Mouse (Mus musculus) cerebellum, postnatal 4 days (tissue): Measurements from ENCODE around the gene Utrn.

ENCODE experiments used
- DNase-seq, 2 experiments: peaks; one replicate each; pipeline ENCODE4 v3.0.0; 2022; ENCODE audit warnings: low spot score in 2 of 2, mixed read lengths in 1 of 2

Gene Utrn

DNA sequence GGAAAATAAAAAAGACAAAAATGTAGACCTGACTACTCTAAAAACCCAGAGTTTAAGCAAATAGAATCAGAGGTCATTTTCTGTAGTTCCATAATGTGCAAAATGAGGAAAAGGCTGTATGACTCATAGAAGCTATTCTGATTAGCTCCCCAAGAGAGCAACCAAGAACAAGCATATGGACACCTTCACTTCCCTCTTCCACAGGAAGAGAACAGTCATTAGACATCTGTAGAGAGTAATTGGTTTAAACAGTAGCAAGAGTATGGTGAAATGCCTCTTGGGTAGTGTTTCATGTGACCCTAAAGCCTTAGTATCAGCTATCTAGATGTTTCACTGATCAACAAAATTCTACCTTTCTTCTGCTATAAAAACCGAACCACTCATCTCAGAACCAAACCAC, 133.5 kb downstream of the Utrn start:
- no peak for DNase-seq

DNA sequence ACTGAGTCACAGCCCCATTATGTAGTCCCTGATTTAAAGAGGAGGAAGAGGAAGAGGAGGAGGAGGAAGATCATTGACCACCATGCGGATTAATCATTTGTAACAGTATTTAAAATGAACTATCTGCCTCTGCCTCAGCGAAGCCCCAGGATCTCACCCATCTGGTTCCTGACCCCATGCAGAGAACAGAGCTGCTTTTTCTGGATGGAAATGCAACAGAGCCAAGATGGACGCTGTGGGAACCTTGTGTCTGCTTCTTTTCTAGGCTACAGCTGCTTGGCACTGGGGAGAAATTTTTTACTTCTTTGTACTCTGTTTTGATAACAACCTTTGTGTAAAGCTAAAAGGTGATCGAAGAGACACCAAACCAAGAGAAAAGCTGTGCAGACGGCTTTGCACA, 137.7 kb downstream of the Utrn start:
- DNase-seq = no peak

DNA sequence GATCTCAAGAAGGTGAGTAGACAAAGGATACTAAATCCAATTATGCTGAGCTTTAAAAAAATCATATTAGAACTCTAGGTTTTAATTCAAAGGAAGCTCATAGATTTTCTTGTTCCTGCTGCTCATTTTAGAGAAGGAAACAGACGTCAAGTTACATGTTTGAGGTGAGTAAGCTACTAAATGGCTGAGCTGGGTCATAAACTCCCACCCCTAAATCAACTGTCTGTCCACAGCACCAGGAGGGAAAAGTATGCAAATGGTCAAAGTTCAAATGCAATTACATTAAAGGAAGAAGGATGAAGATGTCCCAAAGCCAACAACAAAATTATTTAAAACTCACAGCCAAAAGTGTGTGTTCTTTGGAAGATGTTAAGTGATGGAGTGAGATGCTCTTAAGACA, 139.5 kb downstream of the Utrn start:
- DNase-seq = no peak

DNA sequence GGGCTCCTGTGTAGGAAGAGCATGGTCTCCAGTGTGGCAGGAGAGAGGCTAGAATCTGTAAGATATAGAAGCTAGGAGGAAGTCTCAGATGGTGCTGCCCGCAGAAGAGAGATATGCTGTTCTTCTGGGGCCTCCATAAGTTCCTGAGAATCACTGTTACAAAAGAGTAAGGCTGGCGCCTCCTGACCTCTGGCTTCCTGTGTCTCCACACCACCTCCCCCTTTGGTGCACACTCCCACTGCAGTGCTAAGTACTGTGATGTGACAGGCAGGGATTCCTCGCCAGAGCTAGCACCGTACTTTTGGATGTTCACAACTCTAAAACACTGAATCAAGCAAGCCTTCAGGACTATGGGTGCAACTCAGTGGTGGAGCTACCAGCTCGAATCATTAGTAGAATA, 140.1 kb downstream of the Utrn start:
- DNase-seq = no peak

DNA sequence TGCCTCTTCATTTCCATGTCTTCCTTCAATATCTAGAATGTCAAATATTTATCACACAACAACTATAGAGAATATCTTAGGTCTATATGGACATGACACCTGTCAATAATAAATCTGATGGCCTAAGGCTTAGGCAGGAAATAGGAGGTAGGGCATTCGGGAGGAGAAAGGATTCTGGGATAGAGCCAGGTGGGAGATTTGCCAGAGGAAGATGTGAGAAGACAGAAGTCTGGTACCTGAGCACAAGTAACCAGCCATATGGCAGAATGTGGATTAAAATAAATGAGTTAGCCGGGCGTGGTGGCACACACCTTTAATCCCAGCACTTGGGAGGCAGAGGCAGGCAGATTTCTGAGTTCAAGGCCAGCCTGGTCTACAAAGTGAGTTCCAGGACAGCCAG, 141.3 kb downstream of the Utrn start:
- DNase-seq = no peak

DNA sequence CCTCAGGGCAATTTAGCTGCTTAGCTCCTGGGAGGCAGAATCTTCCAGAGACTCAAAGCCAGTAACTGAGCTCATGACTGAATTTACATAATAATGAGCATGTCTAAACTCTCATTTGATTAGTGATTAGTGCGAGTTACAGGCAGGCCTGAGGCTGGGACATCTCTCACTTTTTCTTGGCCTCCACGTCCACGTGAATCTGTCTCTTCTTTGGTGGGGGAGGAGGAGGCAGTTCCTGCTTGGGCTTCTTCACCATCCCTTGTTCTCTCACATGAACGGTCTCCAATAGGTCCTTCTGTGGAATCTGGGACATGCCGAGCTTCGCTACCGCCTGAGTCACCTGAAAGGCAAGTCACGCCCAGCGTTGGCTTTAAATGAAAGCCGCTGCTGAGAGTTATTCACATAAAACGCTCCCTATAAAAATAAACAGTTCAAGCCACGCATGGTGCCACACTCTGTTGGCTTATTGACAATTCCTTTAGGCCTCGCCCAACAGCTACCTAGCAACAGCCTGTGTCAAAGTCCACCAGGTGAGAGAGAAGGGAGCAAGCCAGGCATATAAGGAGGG, 143.0 kb downstream of the Utrn start:
- no peak for DNase-seq

DNA sequence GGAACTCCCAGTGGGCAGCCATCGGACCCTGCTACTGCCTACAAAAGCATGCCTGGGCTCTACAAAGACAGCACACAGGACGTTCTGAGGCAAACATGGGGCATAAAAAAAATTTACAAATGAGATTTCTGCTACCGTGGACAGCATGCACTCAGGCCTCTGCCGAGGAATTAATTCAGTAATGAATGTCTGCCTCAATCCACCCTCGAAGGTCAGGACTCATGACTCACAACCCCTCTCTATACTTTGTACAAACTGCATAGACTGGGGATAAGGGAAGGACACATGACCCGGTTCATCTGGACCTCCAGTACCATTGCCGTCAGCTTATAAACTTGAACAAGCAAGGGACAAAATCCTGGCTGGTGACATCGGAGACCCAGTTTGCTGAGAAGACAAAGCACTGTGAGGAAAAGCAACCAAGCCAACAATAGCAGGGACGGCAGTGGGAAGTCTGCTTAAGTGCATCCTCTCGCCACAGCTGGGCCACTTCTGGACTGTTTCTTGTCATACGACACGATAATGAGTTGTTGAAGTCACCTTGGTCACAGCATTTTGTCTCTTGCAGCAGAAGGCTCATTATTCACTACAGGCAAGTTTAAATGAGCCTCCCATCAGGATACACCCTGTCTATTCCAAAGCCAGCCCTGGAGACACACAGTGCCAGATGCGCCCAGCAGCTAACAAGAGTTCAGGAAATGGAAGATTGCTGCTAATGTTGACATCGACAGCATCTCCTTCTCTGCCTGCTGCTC, 144.7 kb downstream of the Utrn start:
- no peak for DNase-seq

DNA sequence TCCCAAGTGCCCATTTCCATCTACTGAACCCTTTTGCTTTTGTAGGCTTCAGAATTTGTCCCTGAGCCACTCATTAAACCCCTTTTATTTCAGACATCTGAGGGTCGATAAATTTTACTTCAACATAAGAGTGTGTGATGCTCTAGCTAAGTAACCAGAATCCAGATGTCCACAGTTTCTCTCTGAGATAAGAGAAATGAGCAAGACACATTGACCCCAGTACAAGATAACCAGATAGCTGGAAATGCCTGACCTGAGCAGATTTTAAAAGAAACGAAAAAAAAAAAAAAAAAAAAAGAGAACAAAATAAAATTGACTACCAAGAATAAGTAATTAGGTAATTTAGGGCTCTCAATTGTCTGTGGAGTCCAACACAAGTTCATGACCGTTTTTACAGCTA, 145.9 kb downstream of the Utrn start:
- DNase-seq = no peak

DNA sequence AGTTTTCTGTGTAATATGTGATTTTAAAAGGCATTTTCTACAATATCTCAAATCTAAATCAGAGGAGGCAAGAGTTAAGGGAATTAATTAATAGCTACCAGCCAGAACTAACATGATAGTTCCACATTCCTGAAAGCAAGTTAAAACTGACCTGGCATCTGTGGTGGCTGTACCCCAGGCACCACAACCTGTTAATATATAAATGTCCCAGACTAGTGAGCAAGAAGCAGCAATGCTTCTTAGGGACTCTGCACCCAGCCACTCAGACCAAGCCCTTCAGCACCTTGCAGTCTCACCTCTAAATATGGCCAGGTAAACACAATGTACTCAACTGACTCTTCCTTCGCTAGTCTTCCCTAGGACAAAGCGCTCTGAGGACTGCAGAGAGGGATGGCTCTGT, 147.1 kb downstream of the Utrn start:
- no peak for DNase-seq

DNA sequence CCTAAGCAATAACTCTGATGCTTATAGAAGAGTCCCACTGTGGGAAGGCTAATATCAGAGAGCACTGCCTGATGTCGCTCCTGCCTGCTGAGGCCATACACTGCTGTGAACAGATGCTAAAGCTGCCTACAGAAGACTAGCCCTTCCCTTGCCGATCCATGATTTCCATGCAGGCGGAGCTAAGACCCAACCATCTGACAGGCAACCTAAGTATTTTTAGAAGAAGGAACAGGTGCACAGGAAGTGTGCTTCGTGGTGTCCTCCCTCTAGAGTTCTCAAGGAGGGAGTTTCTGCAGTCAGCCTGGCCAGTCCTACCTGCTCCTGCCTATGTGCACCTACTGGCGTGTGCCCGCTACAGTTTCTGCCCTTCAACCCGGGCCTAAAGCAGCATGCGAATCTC, 150.8 kb downstream of the Utrn start:
- DNase-seq = no peak

DNA sequence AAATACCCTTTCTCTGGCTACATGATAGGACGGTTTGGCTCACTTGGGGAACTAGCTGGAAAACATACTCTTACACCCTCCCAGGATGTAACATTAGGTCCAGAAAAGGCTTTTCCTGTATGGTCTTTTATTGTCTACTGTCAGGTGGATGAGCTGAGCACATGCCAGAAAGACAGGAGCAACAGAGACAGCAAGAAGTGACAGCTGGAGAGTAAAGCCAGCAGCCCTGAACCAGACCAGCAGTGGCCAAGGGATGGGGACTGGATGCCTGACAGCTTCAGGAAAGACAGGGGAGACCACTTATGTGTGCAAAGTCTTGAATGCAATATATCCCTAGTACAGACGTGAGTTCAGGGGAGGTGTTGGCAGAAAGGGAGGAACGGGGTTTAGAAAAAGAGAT, 151.8 kb downstream of the Utrn start:
- no peak for DNase-seq

DNA sequence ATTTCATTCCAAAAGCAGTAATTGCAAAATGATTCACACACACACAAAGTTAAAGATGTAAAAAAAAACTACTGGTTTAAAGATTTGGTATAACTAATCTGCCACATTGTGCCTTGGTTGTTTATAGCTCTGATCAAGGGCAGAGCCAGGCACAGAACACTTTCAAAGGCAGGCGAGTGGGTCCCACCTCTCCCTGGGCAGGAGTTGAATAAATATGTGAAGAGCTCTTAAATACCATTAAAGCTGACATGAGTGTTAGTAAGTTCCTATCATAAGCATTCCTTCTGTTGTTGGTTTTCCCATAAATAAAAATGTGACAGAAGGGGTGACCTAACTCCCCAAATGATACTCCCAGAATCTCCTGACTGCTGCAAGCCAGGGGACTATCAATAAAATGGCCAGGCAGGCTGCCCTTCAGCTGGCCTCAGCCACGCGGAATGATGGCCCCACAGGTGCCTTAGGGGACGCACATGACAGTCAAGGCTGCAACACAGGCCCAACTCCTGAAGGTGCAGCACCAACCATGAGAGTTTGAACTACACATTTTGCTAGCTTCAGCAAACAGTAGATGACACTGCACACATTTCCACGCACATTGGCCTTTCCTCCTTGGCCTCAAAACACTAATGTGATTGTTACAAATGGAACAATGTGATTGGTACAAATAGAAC, 152.4 kb downstream of the Utrn start:
- no peak for DNase-seq

DNA sequence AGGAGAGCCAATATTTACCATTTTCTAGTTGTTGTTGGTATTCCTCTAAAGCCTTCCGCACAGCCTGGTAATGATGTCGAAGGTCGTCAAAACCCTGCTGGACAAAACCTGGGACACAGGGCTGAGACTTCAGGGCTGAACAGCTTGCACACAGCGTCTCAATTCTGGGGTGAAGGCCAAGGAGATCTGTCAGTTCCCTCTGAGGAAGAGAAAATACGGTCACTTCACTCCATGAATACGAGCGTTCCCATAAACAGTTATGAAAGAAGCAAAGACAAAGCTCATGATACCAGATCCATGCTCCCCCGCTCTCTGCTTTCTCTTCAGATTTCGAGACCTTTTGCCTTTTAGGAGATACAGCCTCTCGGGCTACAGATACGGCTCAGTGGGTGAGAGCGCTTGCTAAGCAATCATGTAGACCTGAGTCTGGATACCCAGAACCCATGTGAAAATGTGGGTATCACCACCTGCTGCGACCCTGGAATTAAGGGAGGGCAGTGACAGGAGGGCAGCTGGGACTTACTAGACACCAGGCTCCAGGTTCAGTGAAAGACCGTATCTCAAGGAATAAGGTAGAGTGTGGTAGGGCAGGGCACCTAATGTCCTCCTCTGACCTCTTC, 155.8 kb downstream of the Utrn start:
- no peak for DNase-seq

DNA sequence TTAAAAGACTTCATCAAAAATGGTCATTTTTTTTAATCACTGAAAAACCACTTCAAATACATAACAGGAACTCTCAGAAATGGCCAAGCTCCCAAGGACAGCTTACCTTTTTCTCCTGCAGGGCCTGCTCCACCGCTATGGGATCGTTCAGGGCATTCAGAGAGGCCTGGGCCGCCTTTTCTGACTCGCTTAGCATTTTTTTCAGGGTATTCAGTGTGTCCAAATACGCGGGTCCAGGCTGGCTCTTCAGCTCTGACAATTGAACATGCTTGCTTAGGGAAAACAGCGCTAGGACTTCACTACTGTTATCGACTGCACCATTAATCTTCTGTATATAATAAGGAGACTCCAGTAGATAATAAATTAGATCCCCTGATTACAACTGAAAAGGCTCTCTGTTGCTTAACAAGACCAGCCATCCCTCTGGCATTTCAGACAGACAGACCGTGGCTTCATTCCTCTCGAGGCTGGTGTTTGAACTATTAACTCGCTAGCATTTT, 157.8 kb downstream of the Utrn start:
- no peak for DNase-seq

DNA sequence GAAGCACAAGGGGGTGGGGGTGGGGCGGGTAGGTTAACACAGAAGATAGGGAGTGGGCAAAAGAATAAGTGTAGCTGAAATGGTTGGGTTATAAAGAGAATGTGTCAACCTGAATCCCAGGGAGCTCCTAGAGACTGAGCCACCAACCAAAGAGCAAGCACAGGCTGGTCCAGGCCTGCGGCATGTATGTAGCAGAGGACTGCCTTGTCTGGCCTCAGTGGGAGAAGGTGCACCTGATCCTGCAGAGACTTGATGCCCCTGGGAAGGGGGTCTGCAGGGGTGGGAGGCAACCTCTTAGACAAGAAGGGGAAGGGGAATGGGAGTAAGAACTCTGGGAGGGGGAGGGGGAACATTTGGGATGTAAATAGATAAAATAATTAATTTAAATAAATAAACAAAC, 162.6 kb downstream of the Utrn start:
- no peak for DNase-seq

DNA sequence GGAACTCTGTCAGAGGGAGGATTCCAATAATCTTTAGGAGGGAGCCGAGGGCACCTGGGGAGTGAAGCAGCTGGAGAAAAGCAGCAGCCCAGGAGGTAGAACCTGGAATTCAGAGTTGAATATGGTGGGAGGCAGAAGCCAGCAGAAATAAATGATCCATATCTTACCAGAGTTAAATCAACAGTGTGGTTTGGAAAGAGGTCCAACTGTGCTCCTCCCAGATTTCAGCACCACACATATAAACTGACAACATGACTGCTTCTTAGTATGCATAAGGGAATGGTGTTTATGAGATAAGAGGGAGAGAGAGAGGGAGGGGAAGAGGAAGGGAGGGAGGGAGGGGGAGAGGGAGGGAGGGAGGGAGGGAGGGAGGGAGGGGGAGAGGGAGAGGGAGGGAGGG, 163.2 kb downstream of the Utrn start:
- no peak for DNase-seq

DNA sequence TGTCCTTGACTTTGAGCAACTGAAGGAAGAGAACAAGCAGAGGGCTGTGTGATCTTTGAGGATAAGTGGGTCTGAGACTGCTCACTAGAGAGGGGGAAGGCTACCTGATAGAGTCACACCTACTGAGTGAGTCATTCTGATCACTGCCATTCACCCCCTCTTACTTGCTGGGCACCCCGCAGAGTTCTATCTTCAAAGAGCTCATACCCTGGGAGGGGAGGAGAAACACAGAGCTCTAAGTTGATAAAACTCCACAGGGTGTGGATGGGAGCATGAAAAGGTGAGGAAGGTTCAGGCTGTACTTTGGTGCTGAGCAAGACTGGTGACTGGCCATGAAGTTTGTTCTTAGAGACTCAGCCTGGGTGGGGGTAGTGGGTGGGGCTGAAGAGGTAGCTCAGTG, 164.9 kb downstream of the Utrn start:
- DNase-seq = no peak

DNA sequence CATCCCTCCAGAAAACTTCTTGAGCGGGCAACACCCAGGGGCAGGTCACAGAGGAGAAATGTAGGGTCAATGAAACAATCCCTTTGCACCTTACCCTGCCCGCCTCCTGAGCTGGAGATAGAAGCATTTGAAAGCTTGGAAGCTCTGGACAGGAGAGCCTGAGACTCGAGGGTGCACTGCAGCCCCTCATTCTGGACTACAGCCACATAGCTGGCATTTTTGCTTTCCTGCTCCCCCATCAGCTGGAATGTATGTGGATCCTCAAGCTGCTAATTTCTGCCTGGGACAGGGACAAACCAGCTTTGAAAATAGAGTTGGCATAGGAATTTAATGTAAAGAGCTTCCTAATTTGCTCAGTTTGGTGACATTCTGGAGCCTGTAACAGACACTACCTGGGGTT, 165.6 kb downstream of the Utrn start:
- no peak for DNase-seq

DNA sequence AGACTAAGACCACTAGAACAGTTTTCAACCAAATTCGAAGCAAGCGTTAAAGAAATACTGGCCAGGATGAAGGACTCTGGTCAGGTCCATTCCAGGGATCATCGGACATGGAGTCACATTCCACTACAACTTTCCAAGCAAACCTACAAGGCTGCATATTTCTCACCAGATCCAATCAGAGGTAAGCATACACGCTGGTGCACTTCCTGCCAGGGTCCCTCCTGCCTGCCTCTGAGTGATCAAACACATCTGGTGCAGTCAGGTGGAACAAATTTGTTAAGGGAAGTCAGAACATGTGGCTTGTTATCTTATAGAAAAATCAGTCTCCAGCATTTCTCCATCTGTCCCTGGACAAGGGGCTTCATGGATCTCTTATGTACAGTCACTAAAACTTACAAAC, 167.0 kb downstream of the Utrn start:
- no peak for DNase-seq

DNA sequence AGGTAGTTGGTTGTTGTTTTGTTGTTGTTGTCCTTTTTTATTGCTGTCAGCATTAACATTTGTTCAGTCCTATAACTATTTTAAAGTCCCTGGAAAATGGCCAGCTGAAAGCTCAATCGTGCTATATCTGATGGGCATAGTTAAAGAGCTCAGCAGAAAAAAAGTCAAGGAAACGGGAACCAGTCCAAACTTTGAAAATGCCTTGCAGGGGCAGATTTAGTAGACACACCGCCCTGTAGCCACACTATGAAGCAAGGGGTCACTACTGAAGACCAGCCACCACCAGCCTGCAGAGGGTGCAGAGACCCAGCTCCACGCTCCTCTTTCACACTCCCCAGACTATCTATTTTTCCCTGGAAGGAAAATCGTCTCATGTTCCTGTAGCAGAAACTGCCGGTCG, 167.5 kb downstream of the Utrn start:
- no peak for DNase-seq

DNA sequence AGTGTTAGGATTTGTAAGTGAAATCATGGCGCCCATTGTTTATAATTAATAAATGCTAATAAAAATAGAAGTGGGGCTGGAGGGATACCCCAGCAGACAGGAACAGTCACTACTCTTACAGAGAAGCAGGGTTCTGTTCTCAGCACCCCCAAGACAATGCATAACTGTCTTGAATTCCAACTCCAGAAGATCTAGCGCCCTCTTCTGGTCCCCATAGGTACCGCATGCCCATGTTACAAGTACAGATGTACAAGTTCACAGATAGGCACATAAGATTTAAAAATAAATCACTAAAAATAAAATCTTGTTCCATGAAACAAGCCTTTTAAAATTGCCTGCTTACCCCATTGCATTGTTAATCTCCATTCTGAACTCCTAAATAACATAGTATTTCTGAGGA, 168.6 kb downstream of the Utrn start:
- DNase-seq = no peak

DNA sequence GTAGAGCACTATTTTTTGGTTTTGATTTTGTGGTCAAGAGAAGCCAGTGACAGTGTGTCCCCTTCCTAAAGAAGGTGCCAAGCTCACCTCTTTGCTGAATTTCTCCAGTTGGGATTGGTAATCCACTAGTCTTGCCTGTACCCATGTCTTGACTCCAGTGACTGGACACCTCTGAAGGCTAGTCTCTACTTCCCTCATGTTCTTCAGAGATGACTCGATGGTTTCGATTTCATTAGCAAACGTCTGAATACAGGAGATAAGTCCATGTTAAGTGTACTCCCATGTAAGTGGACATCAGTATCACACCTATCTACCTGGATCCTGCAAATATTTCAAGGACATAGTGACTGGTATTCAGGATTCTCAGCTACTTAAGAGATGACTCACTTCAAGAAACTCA, 171.3 kb downstream of the Utrn start:
- DNase-seq = no peak

DNA sequence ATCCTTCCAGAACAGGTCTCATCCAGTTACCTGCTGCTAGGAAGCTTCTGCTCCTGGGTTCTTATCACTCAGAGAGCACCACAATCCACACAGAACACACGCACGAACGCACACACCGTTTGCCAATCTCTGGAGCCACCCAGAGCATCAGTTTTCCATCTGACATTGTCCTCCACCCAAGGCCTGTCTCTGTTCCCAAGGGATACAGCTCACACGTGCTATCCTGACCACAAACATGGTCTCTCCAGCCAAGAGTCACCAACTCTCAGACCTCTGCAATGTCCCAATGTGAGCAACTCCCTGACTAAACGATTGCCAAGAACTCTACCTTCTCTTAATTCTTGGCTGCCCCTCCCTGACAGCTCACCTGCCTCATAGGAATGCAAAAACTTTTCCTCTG, 172.5 kb downstream of the Utrn start:
- DNase-seq = no peak
